14 mouse cellular contexts compared by ENCODE assay signal in genomic region chr15:30897342-30897741, GRCm38 (mm10).
"Had no signal": no experiment of that assay in that cellular context is flagged by ENCODE, and none has a peak within 500 bp of the region (broad histone marks: within the 10 kb centered on the region; RNA-seq: fewer than 3 reads in every experiment).

No protein-coding gene starts in this region.

- DNase-seq: kidney, adult 8-10 months; kidney, postnatal 10 days; kidney, postnatal 36 days; liver, postnatal 0 days; lung, embryonic 14.5 days; lung, postnatal 36 days; midbrain, embryonic 14.5 days; right cerebral cortex, postnatal 14 days; thymus, postnatal 25 days had no signal

- H3K4me3 ChIP-seq: kidney, embryonic 15.5 days; limb, embryonic 12.5 days; limb, embryonic 15.5 days had no signal

- H3K27ac ChIP-seq: kidney, embryonic 15.5 days; limb, embryonic 12.5 days; limb, embryonic 15.5 days; liver, embryonic 14.5 days; stomach, postnatal 0 days had no signal
